Mouse (Mus musculus): ENCODE data around the gene Myl6. TPM values are rescaled to one million over a fixed set of nuclear protein-coding genes. Genes with fewer than 3 reads are reported as not detected.

The Myl6 gene
- 565 and 585 TPM in 2 replicates for total RNA-seq (2014; rRNA removed)
- 1,081 and 1,089 TPM in 2 replicates for polyA plus RNA-seq (2015; fragmentation: Nextera tagmentation; extraction: Ambion mirVana)

DNA sequence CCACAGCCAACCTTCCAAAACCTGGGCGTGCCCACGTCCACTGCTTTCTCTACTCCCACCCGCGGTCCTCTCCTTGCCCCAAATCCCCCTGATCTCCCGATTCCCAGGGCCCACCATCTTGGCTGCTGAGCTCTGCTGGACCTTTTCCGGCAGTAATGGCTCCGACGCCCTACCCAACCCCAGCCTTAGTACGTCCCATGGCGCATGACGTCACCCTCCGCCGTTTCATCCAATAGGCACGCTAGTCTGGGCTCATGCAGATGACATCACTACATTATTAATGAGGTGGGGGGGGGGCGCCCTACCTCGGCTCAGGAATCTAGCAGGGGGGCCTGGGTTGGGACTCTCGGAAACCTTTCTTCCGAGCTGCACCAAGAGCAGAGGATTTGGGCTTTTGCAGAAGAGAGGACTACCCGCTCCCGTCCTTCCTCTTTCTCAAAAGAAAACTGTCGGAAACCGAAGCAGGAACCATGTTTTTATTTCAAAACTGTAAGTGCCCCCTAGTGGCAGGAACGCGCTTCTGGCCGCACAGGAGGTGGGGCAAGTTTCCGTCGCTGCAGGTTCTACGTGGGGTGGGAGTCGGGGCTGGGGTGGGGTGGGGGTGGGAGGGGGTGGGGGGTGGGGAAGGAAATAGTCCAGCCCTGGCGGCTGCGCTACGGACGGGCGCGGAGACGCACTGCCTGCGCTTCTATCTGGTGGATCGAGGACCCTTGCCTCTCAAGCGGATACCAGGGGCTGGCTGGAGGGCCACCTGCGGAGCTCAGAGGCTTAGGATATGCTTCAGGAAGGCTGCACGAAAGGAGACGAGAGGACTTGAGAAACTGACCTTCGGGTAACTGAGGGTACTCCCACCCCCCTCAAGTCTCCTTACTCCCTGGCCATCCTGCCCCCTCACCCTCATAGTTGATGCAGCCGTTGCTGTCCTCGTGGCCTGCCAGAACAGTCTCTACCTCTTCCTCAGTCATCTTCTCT, at the start of gene Myl6:
TSS of gene Myl6 (minus strand) at position 451 of the 972 bp plus-strand sequence.
- peak; percentile 99 for DNase-seq (ENCODE audit: low spot score)
- TF ChIP-seq CTCF (IDR thresholded peaks at IDR 0.05; ENCODE audit: low read depth), result peak; percentile 79
- Histone ChIP-seq H3K4me2 (ENCODE audit: low read depth, low read length) (peak within 1 kb of the TSS; percentile 71), H3K27ac (peak within 1 kb of the TSS; percentile 91), H3K27me3 (ENCODE audit: insufficient read depth, low read length) (no peaks in the 10 kb centered on the region), H3K9ac (replicated peaks; ENCODE audit: low read length) (peak within 1 kb of the TSS; percentile 75), H3K4me1 (ENCODE audit: insufficient read depth, low read length) (peaks cover 20% of the 10 kb centered on the region), H3K4me3 (ENCODE audit: low read length) (peak within 1 kb of the TSS; percentile 59), H3K36me3 (ENCODE audit: insufficient read depth, low read length) (peaks cover 14% of the 10 kb centered on the region; the same call in 1 of the 2 replicates), H3K9me3 (ENCODE audit: low read length) (no peaks in the 10 kb centered on the region)
- ATAC-seq, result peak; percentile 94
- under 1% methylated on average over 45 of the region's 45 CpGs for WGBS

GRCm38 (mm10) chr10:128543100-128543499, 49.2 kb upstream of the Myl6 start:
- Histone ChIP-seq H3K27ac (no peak overlapping the region), H3K4me1 (ENCODE audit: insufficient read depth, low read length) (0 out of 2 replicates have a peak, but pooled peaks cover 5% of the 10 kb centered on the region), H3K27me3 (ENCODE audit: insufficient read depth, low read length) (no peaks in the 10 kb centered on the region), H3K9ac (replicated peaks; ENCODE audit: low read length) (0 out of 2 replicates have a peak overlapping the region, but pooled peaks have one; percentile 7), H3K36me3 (ENCODE audit: insufficient read depth, low read length) (peaks cover 31% of the 10 kb centered on the region), H3K9me3 (ENCODE audit: low read length) (no peaks in the 10 kb centered on the region), H3K4me2 (ENCODE audit: low read depth, low read length) (no peak overlapping the region), H3K4me3 (ENCODE audit: low read length) (no peak overlapping the region)
- DNase-seq (ENCODE audit: low spot score) (no peak), ATAC-seq (no peak)
- TF ChIP-seq CTCF (IDR thresholded peaks at IDR 0.05; ENCODE audit: low read depth), result no peak
- 59% methylated on average over 2 of the region's 2 CpGs for WGBS

GRCm38 (mm10) chr10:128538340-128538870, 44.5 kb upstream of the Myl6 start:
- H3K36me3 ChIP-seq (ENCODE audit: insufficient read depth, low read length), result peaks cover 9% of the 10 kb centered on the region; the same call in 1 of the 2 replicates
- ATAC-seq (no peak), DNase-seq (ENCODE audit: low spot score) (no peak)
- no peaks in the 10 kb centered on the region for H3K27me3 ChIP-seq (ENCODE audit: insufficient read depth, low read length)
- H3K4me2 ChIP-seq (ENCODE audit: low read depth, low read length), result no peak overlapping the region
- no peak overlapping the region for H3K9ac ChIP-seq (replicated peaks; ENCODE audit: low read length)
- H3K27ac ChIP-seq, result no peak overlapping the region
- H3K4me3 ChIP-seq (ENCODE audit: low read length), result no peak overlapping the region
- TF ChIP-seq CTCF (IDR thresholded peaks at IDR 0.05; ENCODE audit: low read depth), result no peak
- no peaks in the 10 kb centered on the region for H3K4me1 ChIP-seq (ENCODE audit: insufficient read depth, low read length)
- no peaks in the 10 kb centered on the region for H3K9me3 ChIP-seq (ENCODE audit: low read length)
- 100% methylated on average over 1 of the region's 1 CpGs for WGBS

DNA sequence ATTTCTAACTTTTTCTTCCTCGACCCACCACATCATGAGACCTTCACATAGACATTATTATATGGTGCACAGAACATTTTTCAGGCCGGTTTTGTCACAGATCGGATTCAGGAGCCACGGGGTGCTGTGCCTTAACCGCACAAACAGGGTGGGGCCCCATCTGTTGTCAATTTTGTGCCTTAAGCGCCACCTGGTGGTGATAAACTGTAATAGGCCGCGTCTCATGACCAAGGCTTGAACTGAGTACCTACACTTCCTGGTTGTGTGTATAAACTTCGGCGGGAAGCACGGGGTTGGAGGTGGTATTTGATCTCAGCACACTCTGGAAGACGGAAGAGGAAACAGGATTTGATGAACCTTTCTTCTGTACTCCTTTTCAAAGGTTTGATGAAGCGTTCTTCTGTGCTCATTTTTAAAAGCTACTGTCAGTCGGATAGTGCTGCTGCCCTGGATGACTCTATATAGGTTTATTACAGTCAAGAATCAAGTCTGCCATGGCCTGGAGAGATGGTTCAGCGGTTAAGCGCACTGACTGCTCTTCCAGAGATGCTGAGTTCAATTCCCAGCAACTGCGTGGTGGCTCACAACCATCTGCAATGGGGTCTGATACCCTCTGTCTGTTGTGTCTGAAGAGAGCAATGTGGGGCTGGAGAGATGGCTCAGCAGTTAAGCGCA, 42.5 kb upstream of the Myl6 start:
- H3K9ac ChIP-seq (replicated peaks; ENCODE audit: low read length), result no peak overlapping the region; the same call in 1 of the 2 replicates
- peak; percentile 91 for ATAC-seq
- H3K27ac ChIP-seq, result no peak overlapping the region

GRCm38 (mm10) chr10:128535624-128536265, 41.8 kb upstream of the Myl6 start:
- Histone ChIP-seq H3K27ac (no peak overlapping the region), H3K27me3 (ENCODE audit: insufficient read depth, low read length) (no peaks in the 10 kb centered on the region), H3K4me2 (ENCODE audit: low read depth, low read length) (peak overlapping the region; percentile 47), H3K9me3 (ENCODE audit: low read length) (no peaks in the 10 kb centered on the region), H3K9ac (replicated peaks; ENCODE audit: low read length) (no peak overlapping the region; the same call in 1 of the 2 replicates), H3K36me3 (ENCODE audit: insufficient read depth, low read length) (no peaks in the 10 kb centered on the region), H3K4me3 (ENCODE audit: low read length) (0 out of 2 replicates have a peak overlapping the region, but pooled peaks have one; percentile 9), H3K4me1 (ENCODE audit: insufficient read depth, low read length) (no peaks in the 10 kb centered on the region)
- no peak; the same call in 1 of the 2 replicates for ATAC-seq
- TF ChIP-seq CTCF (IDR thresholded peaks at IDR 0.05; ENCODE audit: low read depth), result no peak
- 70% methylated on average over 4 of the region's 4 CpGs for WGBS
- DNase-seq (ENCODE audit: low spot score), result no peak

More for the DNA sequence above, 42.5 kb upstream of the Myl6 start:
- WGBS, result 15% methylated on average over 18 of the region's 18 CpGs
- Histone ChIP-seq H3K36me3 (ENCODE audit: insufficient read depth, low read length) (0 out of 2 replicates have a peak, but pooled peaks cover 3% of the 10 kb centered on the region), H3K9me3 (ENCODE audit: low read length) (no peaks in the 10 kb centered on the region), H3K4me2 (ENCODE audit: low read depth, low read length) (peak overlapping the region; percentile 47), H3K4me3 (ENCODE audit: low read length) (0 out of 2 replicates have a peak overlapping the region, but pooled peaks have one; percentile 9), H3K4me1 (ENCODE audit: insufficient read depth, low read length) (no peaks in the 10 kb centered on the region), H3K27me3 (ENCODE audit: insufficient read depth, low read length) (no peaks in the 10 kb centered on the region)
- peak; percentile 92 for DNase-seq (ENCODE audit: low spot score)
- peak; percentile 92 for TF ChIP-seq CTCF (IDR thresholded peaks at IDR 0.05; ENCODE audit: low read depth)

DNA sequence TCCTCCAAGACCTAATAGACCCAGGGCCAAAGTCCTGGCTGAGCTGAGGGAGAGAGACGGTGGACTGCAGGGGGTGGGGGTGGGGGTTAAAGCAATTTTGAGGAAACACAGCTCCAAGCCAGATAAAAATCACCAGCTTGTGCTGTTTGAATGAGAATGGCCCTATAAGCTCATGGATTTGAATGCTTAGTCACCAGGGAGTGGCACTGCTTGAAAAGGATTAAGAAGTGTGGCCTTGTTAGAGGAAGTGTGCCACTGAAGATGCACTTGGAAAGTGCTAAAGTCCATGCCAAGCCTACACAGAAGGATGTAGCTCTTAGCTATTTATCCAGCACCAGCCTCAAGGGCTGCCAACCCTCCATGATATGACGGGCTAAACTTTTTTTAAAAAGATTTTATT, 41.3 kb upstream of the Myl6 start:
- ATAC-seq (no peak), DNase-seq (ENCODE audit: low spot score) (no peak)
- Histone ChIP-seq H3K9ac (replicated peaks; ENCODE audit: low read length) (no peak overlapping the region), H3K27me3 (ENCODE audit: insufficient read depth, low read length) (no peaks in the 10 kb centered on the region), H3K4me3 (ENCODE audit: low read length) (no peak overlapping the region), H3K4me1 (ENCODE audit: insufficient read depth, low read length) (no peaks in the 10 kb centered on the region), H3K9me3 (ENCODE audit: low read length) (no peaks in the 10 kb centered on the region), H3K27ac (no peak overlapping the region), H3K36me3 (ENCODE audit: insufficient read depth, low read length) (no peaks in the 10 kb centered on the region), H3K4me2 (ENCODE audit: low read depth, low read length) (no peak overlapping the region)
- WGBS, result 87% methylated on average over 2 of the region's 2 CpGs
- TF ChIP-seq CTCF (IDR thresholded peaks at IDR 0.05; ENCODE audit: low read depth), result no peak

Data from hindbrain, postnatal 0 days (tissue).